Mouse (Mus musculus) hindbrain, embryonic 12.5 days (tissue): ENCODE results near the gene Spin1. TPM values are rescaled to one million over a fixed set of nuclear protein-coding genes. Genes with fewer than 3 reads are reported as not detected.
A peak's percentile ranks its signal among the peaks of the same experiment; 100 is the strongest.

Source experiments
- ATAC-seq: fragments of 200-750 bp; cut with Nextera tagmentation; 2 replicates; pipeline ENCODE4 v1.8.0; 2017; ENCODE audit warnings: moderate TSS enrichment; ENCODE audit not compliant: low FRiP score
- H3K27ac ChIP-seq: fragments of 300-500 bp; sonication (generic); 2 replicates; pipeline ENCODE4 v1.5.1; 2016; ENCODE audit warnings: mild to moderate bottlenecking
- H3K27me3 ChIP-seq: fragments of 300-500 bp; sonication (generic); 2 replicates; pipeline ENCODE4 v1.6.1; 2016; ENCODE audit warnings: mild to moderate bottlenecking
- H3K36me3 ChIP-seq: fragments of 300-500 bp; sonication (generic); 2 replicates; pipeline ENCODE4 v1.6.1; 2016; ENCODE audit warnings: mild to moderate bottlenecking
- H3K4me1 ChIP-seq: fragments of 300-500 bp; sonication (generic); 2 replicates; pipeline ENCODE4 v1.6.1; 2016
- H3K4me2 ChIP-seq: fragments of 300-500 bp; sonication (generic); replicated peaks from 2 replicates; pipeline ENCODE4 v1.6.1; 2016; ENCODE audit warnings: mild to moderate bottlenecking
- H3K4me3 ChIP-seq: fragments of 300-500 bp; sonication (generic); 2 replicates; pipeline ENCODE4 v1.5.1; 2016; ENCODE audit warnings: mild to moderate bottlenecking
- H3K9ac ChIP-seq: fragments of 300-500 bp; sonication (generic); 2 replicates; pipeline ENCODE4 v1.6.1; 2016; ENCODE audit warnings: mild to moderate bottlenecking, moderate library complexity
- H3K9me3 ChIP-seq: fragments of 300-500 bp; sonication (generic); replicated peaks from 2 replicates; pipeline ENCODE4 v1.6.1; 2016; ENCODE audit warnings: mild to moderate bottlenecking
- WGBS: fragments of 180-500 bp; shearing (Covaris S2); methylation state at CpG from one replicate; pipeline ENCODE4 v1.1.7; 2016; 5-methylcytosine and 5-hydroxymethylcytosine counted together
- polyA plus RNA-seq: library from polyadenylated mRNA; unstranded; fragments of >200 nt; fragmentation: Nextera tagmentation; extraction: Ambion mirVana; gene quantifications from 2 replicates; pipeline ENCODE4 v1.2.1, GENCODE M21; 2016

Spin1 gene
- polyA plus RNA-seq, 1 experiment from 2014 or later, result 129 TPM

DNA sequence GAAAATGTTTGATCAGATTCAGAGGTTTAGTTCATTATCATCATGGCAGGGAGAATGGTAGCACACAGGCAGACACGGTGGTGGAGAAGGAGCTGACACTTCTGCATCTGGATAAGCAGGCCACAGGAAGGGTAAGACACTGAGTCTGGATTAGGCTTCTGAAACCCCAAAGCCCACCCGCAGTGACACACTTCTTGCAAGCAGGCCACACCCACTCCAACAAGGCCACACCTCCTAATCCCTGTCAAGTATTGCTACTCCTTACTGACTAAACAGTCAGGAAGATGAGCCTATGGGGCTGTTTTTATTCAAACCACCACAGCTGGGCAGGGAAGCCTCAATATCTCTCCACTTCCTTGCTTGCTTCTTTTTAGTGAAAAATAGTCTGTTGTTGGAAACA is 19.9 kb upstream of the Spin1 start:
- no peaks in the 10 kb centered on the region for H3K27me3 ChIP-seq
- H3K4me3 ChIP-seq, result no peak overlapping the region
- no peak overlapping the region for H3K27ac ChIP-seq
- H3K9me3 ChIP-seq, result no peaks in the 10 kb centered on the region
- no peak overlapping the region for H3K4me2 ChIP-seq
- no peaks in the 10 kb centered on the region for H3K4me1 ChIP-seq
- WGBS, result 81% methylated on average over 2 of the region's 2 CpGs
- ATAC-seq, result no peak
- H3K36me3 ChIP-seq, result no peaks in the 10 kb centered on the region
- no peak overlapping the region for H3K9ac ChIP-seq

DNA sequence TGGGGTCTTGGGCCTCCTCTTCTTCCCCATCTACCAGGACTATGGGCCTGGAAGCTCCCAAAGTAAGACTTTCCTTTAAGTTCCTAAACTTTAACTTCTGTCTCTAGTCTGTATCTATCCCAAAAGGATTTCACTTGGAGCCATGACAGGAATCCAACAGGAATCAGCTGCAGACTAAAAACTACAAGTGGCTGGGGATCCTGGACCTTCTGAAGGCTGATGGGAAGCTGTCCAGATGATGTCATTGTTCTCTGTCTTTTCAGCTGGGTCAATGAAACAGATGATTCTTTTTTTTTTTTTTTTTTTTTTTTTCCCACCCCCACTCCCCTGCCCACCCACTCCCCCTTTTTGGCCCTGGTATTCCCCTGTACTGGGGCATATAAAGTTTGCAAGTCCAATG is 16.4 kb upstream of the Spin1 start:
- ATAC-seq, result no peak
- no peak overlapping the region for H3K4me2 ChIP-seq

GRCm38 (mm10) chr13:51085941-51086340 is 14.7 kb upstream of the Spin1 start:
- 94% methylated on average over 11 of the region's 11 CpGs for WGBS
- Histone ChIP-seq H3K36me3 (no peaks in the 10 kb centered on the region), H3K9ac (no peak overlapping the region), H3K4me1 (no peaks in the 10 kb centered on the region), H3K9me3 (no peaks in the 10 kb centered on the region), H3K27me3 (no peaks in the 10 kb centered on the region), H3K4me2 (no peak overlapping the region), H3K4me3 (no peak overlapping the region), H3K27ac (no peak overlapping the region)
- ATAC-seq, result no peak

More for the DNA sequence above, 16.4 kb upstream of the Spin1 start:
- Histone ChIP-seq H3K9me3 (no peaks in the 10 kb centered on the region), H3K36me3 (no peaks in the 10 kb centered on the region), H3K9ac (no peak overlapping the region), H3K27ac (no peak overlapping the region), H3K27me3 (no peaks in the 10 kb centered on the region), H3K4me3 (no peak overlapping the region), H3K4me1 (no peaks in the 10 kb centered on the region)

- no peak overlapping the region for H3K27ac ChIP-seq
- ATAC-seq, result no peak
- 91% methylated on average over 4 of the region's 4 CpGs for WGBS
Measured at GRCm38 (mm10) chr13:51087253-51087652, 13.4 kb upstream of the Spin1 start.

GRCm38 (mm10) chr13:51088207-51088606 is 12.5 kb upstream of the Spin1 start:
- Histone ChIP-seq H3K4me1 (no peaks in the 10 kb centered on the region), H3K4me3 (no peak overlapping the region), H3K9me3 (no peaks in the 10 kb centered on the region), H3K27me3 (no peaks in the 10 kb centered on the region), H3K4me2 (no peak overlapping the region), H3K27ac (no peak overlapping the region), H3K36me3 (no peaks in the 10 kb centered on the region), H3K9ac (no peak overlapping the region)
- WGBS, result 87% methylated on average over 4 of the region's 4 CpGs
- ATAC-seq, result no peak

More at GRCm38 (mm10) chr13:51087253-51087652, 13.4 kb upstream of the Spin1 start:
- Histone ChIP-seq H3K4me2 (no peak overlapping the region), H3K4me3 (no peak overlapping the region), H3K27me3 (no peaks in the 10 kb centered on the region), H3K4me1 (no peaks in the 10 kb centered on the region), H3K9me3 (no peaks in the 10 kb centered on the region), H3K9ac (no peak overlapping the region), H3K36me3 (no peaks in the 10 kb centered on the region)

GRCm38 (mm10) chr13:51089058-51089457 is 11.6 kb upstream of the Spin1 start:
- Histone ChIP-seq H3K9me3 (no peaks in the 10 kb centered on the region), H3K9ac (no peak overlapping the region), H3K4me3 (no peak overlapping the region), H3K4me1 (no peaks in the 10 kb centered on the region), H3K4me2 (no peak overlapping the region), H3K36me3 (no peaks in the 10 kb centered on the region), H3K27me3 (no peaks in the 10 kb centered on the region), H3K27ac (no peak overlapping the region)
- WGBS, result 88% methylated on average over 4 of the region's 4 CpGs
- ATAC-seq, result no peak

GRCm38 (mm10) chr13:51090105-51090661 is 10.5 kb upstream of the Spin1 start:
- ATAC-seq, result no peak
- Histone ChIP-seq H3K4me1 (no peaks in the 10 kb centered on the region), H3K27me3 (no peaks in the 10 kb centered on the region), H3K36me3 (no peaks in the 10 kb centered on the region), H3K4me3 (no peak overlapping the region), H3K9me3 (no peaks in the 10 kb centered on the region), H3K9ac (no peak overlapping the region), H3K27ac (no peak overlapping the region), H3K4me2 (no peak overlapping the region)
- WGBS, result 80% methylated on average over 5 of the region's 5 CpGs

DNA sequence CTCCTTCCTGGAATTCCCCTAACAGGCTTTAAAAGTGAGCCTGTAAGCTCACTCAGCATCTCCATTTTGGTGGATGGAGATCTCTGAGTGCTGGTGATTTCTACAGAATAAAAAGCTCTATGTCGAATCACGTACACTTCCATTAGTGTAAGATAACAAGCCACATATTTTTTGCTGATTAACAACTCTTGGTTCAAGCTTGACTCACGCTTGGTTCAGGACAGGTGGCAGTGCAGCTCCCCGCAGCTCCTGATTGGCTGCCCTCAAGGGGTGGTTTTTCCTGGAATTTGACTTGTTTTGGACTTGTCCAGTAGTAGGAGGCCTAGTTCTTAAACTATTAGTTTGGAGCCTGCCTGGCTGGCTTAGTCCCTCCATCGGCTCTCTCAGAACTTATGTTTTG is 7.2 kb upstream of the Spin1 start:
- no peaks in the 10 kb centered on the region for H3K4me1 ChIP-seq
- no peaks in the 10 kb centered on the region for H3K36me3 ChIP-seq
- H3K4me2 ChIP-seq, result no peak overlapping the region
- H3K27ac ChIP-seq, result no peak overlapping the region
- H3K27me3 ChIP-seq, result no peaks in the 10 kb centered on the region
- no peak for ATAC-seq
- 96% methylated on average over 5 of the region's 5 CpGs for WGBS
- H3K9ac ChIP-seq, result no peak overlapping the region
- H3K9me3 ChIP-seq, result no peaks in the 10 kb centered on the region
- no peak overlapping the region for H3K4me3 ChIP-seq

GRCm38 (mm10) chr13:51094323-51095195 is 6.1 kb upstream of the Spin1 start:
- Histone ChIP-seq H3K4me1 (peaks cover 4% of the 10 kb centered on the region; the same call in 1 of the 2 replicates), H3K4me2 (no peak overlapping the region), H3K27ac (no peak overlapping the region), H3K9ac (no peak overlapping the region), H3K9me3 (no peaks in the 10 kb centered on the region), H3K27me3 (no peaks in the 10 kb centered on the region), H3K36me3 (no peaks in the 10 kb centered on the region), H3K4me3 (no peak overlapping the region)
- 82% methylated on average over 16 of the region's 16 CpGs for WGBS
- ATAC-seq, result no peak

GRCm38 (mm10) chr13:51095196-51095715 is 5.4 kb upstream of the Spin1 start:
- Histone ChIP-seq H3K4me3 (no peak overlapping the region), H3K4me1 (peaks cover 4% of the 10 kb centered on the region; the same call in 1 of the 2 replicates), H3K4me2 (no peak overlapping the region), H3K27ac (no peak overlapping the region), H3K9me3 (no peaks in the 10 kb centered on the region), H3K9ac (no peak overlapping the region), H3K36me3 (no peaks in the 10 kb centered on the region), H3K27me3 (no peaks in the 10 kb centered on the region)
- ATAC-seq, result no peak
- 92% methylated on average over 7 of the region's 7 CpGs for WGBS

- WGBS, result 91% methylated on average over 6 of the region's 6 CpGs
- Histone ChIP-seq H3K4me3 (no peak overlapping the region), H3K27me3 (no peaks in the 10 kb centered on the region), H3K4me2 (no peak overlapping the region), H3K27ac (no peak overlapping the region), H3K9me3 (no peaks in the 10 kb centered on the region), H3K4me1 (peaks cover 4% of the 10 kb centered on the region; the same call in 1 of the 2 replicates), H3K36me3 (no peaks in the 10 kb centered on the region), H3K9ac (no peak overlapping the region)
- ATAC-seq, result no peak
Measured at GRCm38 (mm10) chr13:51096644-51097043, 4.0 kb upstream of the Spin1 start.

- H3K27me3 ChIP-seq, result no peaks in the 10 kb centered on the region
- WGBS, result 6% methylated on average over 26 of the region's 26 CpGs
- H3K4me1 ChIP-seq, result peaks cover 12% of the 10 kb centered on the region
- peak overlapping the region; percentile 83 for H3K27ac ChIP-seq
- peaks cover 6% of the 10 kb centered on the region; the same call in 1 of the 2 replicates for H3K9me3 ChIP-seq
- peaks cover 7% of the 10 kb centered on the region for H3K36me3 ChIP-seq
- H3K4me3 ChIP-seq, result peak overlapping the region; percentile 88
- peak overlapping the region; percentile 65 for H3K9ac ChIP-seq
- ATAC-seq, result peak; percentile 18; the same call in 1 of the 2 replicates
- H3K4me2 ChIP-seq, result peak overlapping the region; percentile 76
Measured at GRCm38 (mm10) chr13:51099560-51100232, 984 bp upstream of the Spin1 start.
